Mouse (Mus musculus): ENCODE results near the gene Ihh.

Gene Ihh

GRCm38 (mm10) chr1:74951556-74952210 is at the start of gene Ihh:
TSS of gene Ihh (minus strand) at chr1:74951672.
- DNase-seq (ENCODE audit: low read depth): no peak

- no peak for DNase-seq (ENCODE audit: low read depth)
Observed at GRCm38 (mm10) chr1:75001183-75001582, 49.7 kb upstream of the Ihh start.

GRCm38 (mm10) chr1:75000496-75000895 is 49.0 kb upstream of the Ihh start:
- peak; percentile 76 for DNase-seq (ENCODE audit: low read depth)

DNA sequence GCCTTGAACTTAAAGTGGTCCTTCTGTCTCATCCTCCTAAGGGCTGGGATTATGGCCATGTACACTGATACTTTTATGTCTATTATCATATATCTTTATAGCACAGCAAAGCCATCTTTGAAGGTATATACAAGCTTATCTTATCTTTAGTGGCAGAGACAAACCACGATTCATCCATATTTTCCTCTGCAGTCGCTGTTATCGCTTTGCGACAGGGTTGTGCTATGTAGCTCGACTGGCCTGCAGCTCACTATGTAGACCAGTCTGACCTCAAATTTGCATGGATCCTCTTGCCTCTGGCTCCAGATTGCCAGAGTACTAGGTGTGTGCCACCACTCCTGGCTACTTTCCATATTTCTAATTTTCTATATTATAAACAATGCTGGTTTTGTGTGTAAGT is 47.7 kb upstream of the Ihh start:
- DNase-seq (ENCODE audit: low read depth): peak; percentile 90

GRCm38 (mm10) chr1:74997231-74997630 is 45.8 kb upstream of the Ihh start:
- DNase-seq (ENCODE audit: low read depth): peak; percentile 85

GRCm38 (mm10) chr1:74977001-74977400 is 25.5 kb upstream of the Ihh start:
- DNase-seq (ENCODE audit: low read depth): no peak

DNA sequence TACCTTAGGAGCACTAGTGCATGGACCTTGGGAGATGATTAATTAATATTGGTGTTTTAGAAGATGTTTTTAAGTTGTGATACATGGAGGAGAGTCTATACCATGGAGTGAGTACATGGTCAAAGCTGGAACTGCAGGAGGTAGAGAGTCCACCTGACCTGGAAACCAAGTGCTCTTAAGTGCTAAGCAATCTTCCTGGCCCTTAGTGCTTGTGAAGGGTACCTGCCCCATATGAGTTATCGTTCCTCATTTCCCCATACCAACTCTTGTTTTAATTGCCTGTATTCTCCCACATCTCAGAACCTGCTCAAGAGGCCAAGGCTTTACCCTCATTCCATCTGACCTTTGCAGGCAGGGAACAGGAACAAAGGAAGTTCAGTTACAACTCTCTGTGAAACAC is 24.5 kb upstream of the Ihh start:
- no peak for DNase-seq (ENCODE audit: low read depth)

- no peak for DNase-seq (ENCODE audit: low read depth)
Observed at GRCm38 (mm10) chr1:74973590-74973989, 22.1 kb upstream of the Ihh start.

DNA sequence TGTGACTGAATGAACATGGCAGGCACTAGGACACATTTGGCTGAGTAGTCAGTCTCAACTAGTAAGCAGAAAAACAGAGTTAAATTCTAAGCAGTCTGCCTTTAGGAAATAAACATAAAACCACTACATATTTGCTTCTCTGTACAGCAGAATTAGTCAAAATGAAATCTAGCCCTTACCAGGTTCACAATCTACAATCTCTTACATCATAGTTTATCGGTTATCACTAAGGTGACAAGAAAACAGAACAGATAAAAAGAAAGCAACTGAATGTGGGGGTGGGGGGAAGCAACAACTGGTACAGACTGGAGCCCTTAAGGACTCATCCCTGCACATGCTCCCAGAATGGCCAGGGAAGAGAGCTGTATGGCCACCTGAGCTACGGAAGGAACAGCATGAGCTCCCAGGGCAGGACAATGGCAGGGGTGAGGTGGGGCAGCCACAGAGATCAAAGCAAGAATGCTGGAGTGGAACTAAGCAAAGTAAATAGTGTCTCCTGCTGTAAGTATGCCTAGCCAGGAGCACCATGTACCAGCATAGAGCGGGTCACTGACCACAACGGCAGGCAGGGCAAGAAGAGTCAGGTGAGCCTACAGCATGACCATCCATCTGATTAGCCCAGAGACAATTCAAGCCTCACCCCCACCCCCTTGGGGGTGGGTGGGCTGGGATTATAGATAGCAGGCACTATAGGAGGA is 20.0 kb upstream of the Ihh start:
- no peak for DNase-seq (ENCODE audit: low read depth)

DNA sequence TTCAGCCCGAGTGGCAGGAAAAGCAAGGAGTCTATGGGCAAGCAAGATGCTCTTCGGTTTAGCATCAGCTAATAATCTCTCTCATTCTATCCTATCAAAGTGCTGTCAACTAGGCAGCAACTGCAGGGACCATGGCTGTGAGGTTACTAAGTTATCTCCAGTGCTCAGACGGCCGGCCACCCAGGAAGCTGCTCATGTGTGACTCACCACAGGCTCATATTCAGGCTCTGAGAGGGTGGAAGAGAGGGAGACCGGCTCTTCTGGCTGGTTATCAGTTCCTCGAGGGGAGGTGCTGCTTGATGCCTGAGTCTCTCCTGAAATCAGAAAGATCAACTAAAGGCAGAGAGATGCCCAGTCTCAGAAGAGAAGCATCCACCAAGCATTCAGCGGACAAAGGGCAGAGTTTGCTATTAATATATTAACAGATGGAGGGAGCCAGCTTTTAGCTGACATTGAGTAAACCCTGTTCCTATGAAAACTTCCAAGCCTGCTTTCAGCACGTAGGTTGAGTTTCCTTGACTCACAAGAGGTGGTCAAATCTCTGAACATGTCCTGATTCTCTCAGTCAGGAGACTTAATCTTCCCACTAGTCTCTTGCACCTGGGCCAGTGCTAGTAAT is 16.6 kb upstream of the Ihh start:
- DNase-seq (ENCODE audit: low read depth): no peak

- DNase-seq (ENCODE audit: low read depth): peak; percentile 88
Observed at GRCm38 (mm10) chr1:74964494-74965215, 13.2 kb upstream of the Ihh start.

DNA sequence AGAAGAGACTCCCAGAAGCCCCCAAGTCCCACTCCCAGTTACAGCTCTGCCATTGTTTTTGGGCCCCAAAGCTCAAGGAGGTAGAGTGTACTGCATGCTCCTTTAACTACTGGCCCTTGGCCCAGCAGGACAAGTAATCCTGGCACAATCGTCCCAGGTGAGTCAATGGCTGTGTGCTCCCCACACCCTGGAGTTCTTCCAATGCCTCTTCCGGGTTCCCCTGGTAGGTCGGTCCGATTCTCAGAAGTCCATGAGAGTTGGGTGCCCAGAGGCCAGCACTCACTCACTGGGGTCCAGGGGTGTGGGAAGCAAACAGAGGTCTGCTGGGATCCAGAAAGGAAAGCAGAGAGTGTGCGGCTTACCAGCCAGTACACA is 11.4 kb upstream of the Ihh start:
- no peak for DNase-seq (ENCODE audit: low read depth)

DNA sequence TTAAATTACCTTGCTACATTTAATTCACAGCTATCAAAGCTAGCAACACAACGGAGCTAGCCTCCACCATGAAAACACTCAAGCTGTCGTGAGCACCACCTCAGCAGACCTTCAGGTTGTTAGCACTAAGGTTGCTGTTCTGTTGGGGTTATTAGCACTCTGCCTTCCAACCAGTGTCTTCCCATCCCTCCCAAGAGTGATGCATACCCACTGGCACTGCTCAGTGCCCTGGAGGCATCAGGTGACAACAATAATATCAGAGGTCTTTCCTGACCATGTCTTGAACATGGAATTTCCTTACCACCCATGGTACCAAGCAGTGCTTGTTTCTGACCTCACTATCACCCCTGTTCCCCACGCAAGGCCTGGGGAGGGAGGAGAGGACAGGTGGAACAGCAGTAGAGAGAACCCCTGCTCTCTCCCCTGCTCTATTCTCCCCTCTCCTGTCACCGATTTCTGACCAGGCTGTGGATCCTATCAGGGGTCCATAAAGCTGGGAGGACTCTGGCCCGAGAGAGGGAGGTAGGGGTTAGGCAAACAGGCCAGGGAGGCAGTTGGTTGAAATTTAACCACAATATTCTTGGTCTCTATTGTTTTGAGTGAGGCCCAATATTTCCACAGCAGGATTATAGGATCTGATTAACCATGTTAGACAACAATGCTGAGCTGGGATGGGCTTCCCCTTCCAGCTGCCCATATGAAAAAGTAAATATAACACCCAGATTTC is 10.8 kb upstream of the Ihh start:
- no peak for DNase-seq (ENCODE audit: low read depth)

DNA sequence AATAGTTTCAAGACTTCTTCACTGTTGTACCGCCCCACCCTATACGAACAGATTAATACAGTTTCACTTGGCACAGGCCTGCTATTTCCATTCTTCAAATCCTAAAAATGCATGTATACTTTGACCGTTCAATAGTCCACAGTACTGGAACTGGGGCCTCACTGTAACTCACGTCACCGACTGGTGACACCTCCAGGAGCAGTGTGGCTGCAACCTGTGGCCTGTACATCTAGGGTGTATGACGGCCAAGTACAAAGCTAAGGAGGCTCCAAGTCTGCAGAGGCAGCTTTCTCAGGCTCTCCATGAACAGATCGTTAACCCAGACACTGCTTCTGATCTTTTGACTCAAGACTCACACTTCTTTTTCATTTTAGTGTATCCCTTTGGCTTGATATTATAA is 10.2 kb upstream of the Ihh start:
- no peak for DNase-seq (ENCODE audit: low read depth)

DNA sequence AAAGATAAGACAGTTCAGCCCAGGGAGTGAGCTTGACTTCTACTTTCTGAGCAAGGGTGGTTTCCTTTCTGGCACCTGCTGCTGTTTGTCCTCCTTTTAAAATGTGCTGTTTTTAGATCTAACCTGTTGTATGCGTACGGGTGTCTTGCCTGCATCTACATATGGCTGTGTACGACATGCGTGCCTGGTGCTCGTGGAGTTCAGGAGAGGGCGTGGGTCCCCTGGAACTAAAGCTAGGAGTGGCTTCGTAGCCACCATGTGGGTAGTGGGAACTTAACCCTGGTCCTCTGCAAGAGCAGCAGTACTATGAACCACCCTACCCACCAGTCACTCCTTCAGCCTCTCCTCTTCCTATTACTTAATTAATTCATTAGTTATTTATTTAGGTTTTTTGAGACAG is 8.6 kb upstream of the Ihh start:
- no peak for DNase-seq (ENCODE audit: low read depth)

- no peak for DNase-seq (ENCODE audit: low read depth)
Observed at GRCm38 (mm10) chr1:74950576-74951490, 639 bp downstream of the Ihh start.

- no peak for DNase-seq (ENCODE audit: low read depth)
Observed at GRCm38 (mm10) chr1:74950066-74950465, 1.4 kb downstream of the Ihh start.

DNA sequence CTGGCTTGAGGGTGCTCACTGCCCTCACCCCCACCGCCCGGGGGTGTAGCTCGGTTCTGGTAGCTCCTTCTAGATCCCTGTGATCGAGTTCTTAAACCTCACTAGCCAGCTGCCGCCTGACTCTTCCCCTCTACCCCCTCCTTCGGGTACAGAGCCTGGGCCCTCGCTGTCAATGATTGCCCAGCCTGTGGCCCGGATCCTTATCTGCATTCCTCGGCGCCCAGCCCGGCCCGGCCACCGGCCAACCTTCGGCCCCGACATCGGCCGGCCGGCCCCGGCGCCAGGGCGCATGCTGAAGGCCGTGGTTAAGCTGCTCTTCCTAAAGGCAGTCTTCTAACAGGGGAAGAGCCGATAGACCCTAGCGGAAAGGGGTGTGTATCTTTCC is 1.8 kb downstream of the Ihh start:
- no peak for DNase-seq (ENCODE audit: low read depth)

GRCm38 (mm10) chr1:74948784-74949665 is 2.4 kb downstream of the Ihh start:
- peak; percentile 32 for DNase-seq (ENCODE audit: low read depth)

Measured in 416B (cell line).